Mouse (Mus musculus): ENCODE measurements around the gene Atg16l2.

GRCm38 (mm10) chr7:101343135-101343534 lies 41.1 kb upstream of the Atg16l2 start:
- TF ChIP-seq POLR2A (IDR thresholded peaks at IDR 0.05; ENCODE audit: borderline replicate concordance, extremely low read depth, low read depth, low read length) (no peak), CTCF (IDR thresholded peaks at IDR 0.05; ENCODE audit: insufficient read depth, low read length) (no peak)

Measured in lung, adult 2 months (tissue).